Mouse (Mus musculus): ENCODE data around the gene Drg2. TPM values are rescaled to one million over a fixed set of nuclear protein-coding genes. Genes with fewer than 3 reads are reported as not detected.

Gene Drg2
- polyA plus RNA-seq, 1 experiment = 31.5 TPM

DNA sequence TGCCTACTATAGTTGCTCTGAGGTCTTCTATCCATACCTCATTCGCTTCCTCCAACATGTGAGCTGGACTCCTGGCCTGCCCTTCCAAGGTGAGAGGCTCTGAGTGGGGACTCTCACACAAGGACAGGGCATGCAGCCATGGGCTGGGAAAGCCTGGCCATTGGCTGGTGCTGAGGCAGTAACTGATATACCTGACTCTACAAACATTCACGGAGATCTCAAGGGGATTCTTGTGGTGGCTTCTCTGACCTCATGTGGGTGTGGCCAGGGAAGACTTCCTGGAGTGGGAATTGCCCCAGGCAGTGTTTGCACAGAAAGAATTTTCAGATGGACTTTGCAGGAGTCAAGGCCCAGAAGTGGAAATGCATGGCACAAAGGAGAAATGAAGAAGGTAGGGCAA is 60.5 kb downstream of the Drg2 start:
- Histone ChIP-seq H3K36me3 (ENCODE audit: control insufficient read depth, insufficient read depth, low read length) (no peaks in the 10 kb centered on the region), H3K4me3 (ENCODE audit: low read depth, low read length) (no peak overlapping the region), H3K4me1 (ENCODE audit: control insufficient read depth, insufficient read depth, insufficient read length, low read length) (peaks cover 2% of the 10 kb centered on the region; the same call in 1 of the 2 replicates), H3K27ac (ENCODE audit: insufficient read depth, low read depth, low read length) (no peak overlapping the region), H3K27me3 (ENCODE audit: control insufficient read depth, insufficient read depth, low read length) (peaks cover 2% of the 10 kb centered on the region; the same call in 1 of the 2 replicates)
- WGBS = 55% methylated on average over 2 of the region's 2 CpGs
- TF ChIP-seq POLR2A (IDR thresholded peaks at IDR 0.05; ENCODE audit: low read depth, low read length) = no peak
- TF ChIP-seq CTCF (IDR thresholded peaks at IDR 0.05; ENCODE audit: extremely low read depth, insufficient read length, insufficient replicate concordance, low read depth, low read length) = no peak

DNA sequence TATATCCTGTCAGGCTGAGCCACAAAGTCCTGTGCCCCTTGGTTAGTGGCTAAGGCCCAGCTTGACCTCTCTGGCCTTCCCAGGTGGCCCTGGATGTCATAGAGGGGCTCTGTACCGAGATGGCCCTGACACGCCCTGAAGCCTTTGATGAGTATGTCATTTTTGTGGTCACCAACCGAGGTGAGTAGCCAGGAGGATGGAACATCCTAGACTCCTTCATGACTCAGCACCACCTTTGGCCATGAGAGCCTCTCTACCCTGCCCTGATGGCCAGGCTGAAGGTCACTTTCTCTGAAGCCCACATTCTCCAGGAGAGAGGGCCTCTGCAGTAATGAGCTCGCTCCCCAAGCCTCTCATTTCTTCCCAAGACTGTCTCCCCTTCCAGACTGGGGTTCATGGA is 63.9 kb downstream of the Drg2 start:
- H3K36me3 ChIP-seq (ENCODE audit: control insufficient read depth, insufficient read depth, low read length) = no peaks in the 10 kb centered on the region
- H3K27ac ChIP-seq (ENCODE audit: insufficient read depth, low read depth, low read length) = no peak overlapping the region
- TF ChIP-seq POLR2A (IDR thresholded peaks at IDR 0.05; ENCODE audit: low read depth, low read length) (no peak), CTCF (IDR thresholded peaks at IDR 0.05; ENCODE audit: extremely low read depth, insufficient read length, insufficient replicate concordance, low read depth, low read length) (no peak)
- peaks cover 2% of the 10 kb centered on the region; the same call in 1 of the 2 replicates for H3K4me1 ChIP-seq (ENCODE audit: control insufficient read depth, insufficient read depth, insufficient read length, low read length)
- 57% methylated on average over 4 of the region's 4 CpGs for WGBS
- no peak overlapping the region for H3K4me3 ChIP-seq (ENCODE audit: low read depth, low read length)
- no peaks in the 10 kb centered on the region for H3K27me3 ChIP-seq (ENCODE audit: control insufficient read depth, insufficient read depth, low read length)

Other genes starting within 250 kb of the Drg2 start
- gene Srebf1, start 232.0 kb upstream of the Drg2 start, polyA plus RNA-seq (2012; rRNA removed) = 92.9 and 154 TPM in 2 replicates
- 73.6 and 152 TPM in 2 replicates for gene Tom1l2, start 101.7 kb upstream of the Drg2 start, polyA plus RNA-seq (2012; rRNA removed)
- 0.30 and 0.33 TPM in 2 replicates for gene Drc3, start 101.3 kb upstream of the Drg2 start, polyA plus RNA-seq (2012; rRNA removed)
- gene Gid4, start 37.4 kb upstream of the Drg2 start, polyA plus RNA-seq (2012; rRNA removed) = 7.6 and 13.8 TPM in 2 replicates
- gene Atpaf2, start 36.1 kb upstream of the Drg2 start, polyA plus RNA-seq (2012; rRNA removed) = 11.4 and 29.7 TPM in 2 replicates
- gene Myo15, start 14.7 kb downstream of the Drg2 start, polyA plus RNA-seq (2012; rRNA removed) = 0.04 and 0.05 TPM in 2 replicates
- 12.2 and 20.4 TPM in 2 replicates for gene Alkbh5, start 81.8 kb downstream of the Drg2 start, polyA plus RNA-seq (2012; rRNA removed)
- 18.9 and 32.4 TPM in 2 replicates for gene Llgl1, start 245.1 kb downstream of the Drg2 start, polyA plus RNA-seq (2012; rRNA removed)